Mouse (Mus musculus) cerebellum, adult 11 months (tissue): ENCODE measurements around the gene Kcnma1.

Experiments used
- DNase-seq: peaks from one replicate; pipeline ENCODE4 v3.0.0; 2022

Kcnma1 gene

GRCm38 (mm10) chr14:23521080-23521684, 493.1 kb downstream of the Kcnma1 start:
- no peak for DNase-seq

- no peak for DNase-seq
Measured at GRCm38 (mm10) chr14:23517374-23517773, 496.9 kb downstream of the Kcnma1 start.

- no peak for DNase-seq
Measured at GRCm38 (mm10) chr14:23509792-23510191, 504.5 kb downstream of the Kcnma1 start.

GRCm38 (mm10) chr14:23502236-23502790, 512.0 kb downstream of the Kcnma1 start:
- no peak for DNase-seq

- DNase-seq = no peak
Measured at GRCm38 (mm10) chr14:23496801-23497200, 517.5 kb downstream of the Kcnma1 start.

- DNase-seq = no peak
Measured at GRCm38 (mm10) chr14:23496236-23496740, 518.0 kb downstream of the Kcnma1 start.

GRCm38 (mm10) chr14:23494496-23494800, 519.8 kb downstream of the Kcnma1 start:
- no peak for DNase-seq

- DNase-seq = no peak
Measured at GRCm38 (mm10) chr14:23493750-23494495, 520.4 kb downstream of the Kcnma1 start.

- no peak for DNase-seq
Measured at GRCm38 (mm10) chr14:23492581-23493360, 521.5 kb downstream of the Kcnma1 start.

- no peak for DNase-seq
Measured at GRCm38 (mm10) chr14:23491359-23491758, 522.9 kb downstream of the Kcnma1 start.

- no peak for DNase-seq
Measured at GRCm38 (mm10) chr14:23486687-23487086, 527.6 kb downstream of the Kcnma1 start.

GRCm38 (mm10) chr14:23485802-23486500, 528.3 kb downstream of the Kcnma1 start:
- no peak for DNase-seq

- no peak for DNase-seq
Measured at GRCm38 (mm10) chr14:23475129-23475528, 539.2 kb downstream of the Kcnma1 start.

GRCm38 (mm10) chr14:23470071-23470470, 544.2 kb downstream of the Kcnma1 start:
- no peak for DNase-seq

- DNase-seq = no peak
Measured at GRCm38 (mm10) chr14:23465135-23465534, 549.2 kb downstream of the Kcnma1 start.

- DNase-seq = no peak
Measured at GRCm38 (mm10) chr14:23458560-23458959, 555.7 kb downstream of the Kcnma1 start.

GRCm38 (mm10) chr14:23451681-23452080, 562.6 kb downstream of the Kcnma1 start:
- no peak for DNase-seq

- no peak for DNase-seq
Measured at GRCm38 (mm10) chr14:23437467-23437866, 576.8 kb downstream of the Kcnma1 start.

GRCm38 (mm10) chr14:23435861-23436260, 578.4 kb downstream of the Kcnma1 start:
- no peak for DNase-seq

GRCm38 (mm10) chr14:23430006-23430405, 584.3 kb downstream of the Kcnma1 start:
- DNase-seq = no peak

GRCm38 (mm10) chr14:23429043-23429442, 585.2 kb downstream of the Kcnma1 start:
- DNase-seq = no peak

GRCm38 (mm10) chr14:23422481-23423040, 591.7 kb downstream of the Kcnma1 start:
- DNase-seq = no peak
